Mouse (Mus musculus): ENCODE results near the gene Olfr328.
"Not testable (repeated sequence)": the region's sequence is repeated elsewhere in the genome, so short reads cannot be mapped to it uniquely, and the experiment has no call there.

The Olfr328 gene

DNA sequence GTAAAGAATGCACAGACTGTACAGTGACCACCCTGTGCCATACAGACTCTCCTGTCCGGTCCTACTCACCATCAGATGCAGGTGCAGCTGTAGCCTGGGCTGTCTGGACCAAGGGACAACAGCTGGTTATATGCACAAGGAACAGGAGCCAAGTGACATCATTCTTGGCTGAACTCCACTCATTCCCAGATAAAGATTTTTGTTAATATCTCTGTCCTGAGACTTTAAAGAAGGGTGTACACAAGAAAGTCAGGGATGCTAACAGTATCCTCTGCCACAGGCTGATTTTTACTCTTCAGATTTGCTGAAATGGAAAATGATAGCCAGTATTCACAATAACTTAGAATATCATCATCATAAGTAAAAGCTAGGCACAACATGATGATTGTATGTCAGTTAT lies at the start of gene Olfr328:
Gene Olfr328, minus strand, starts transcription at position 101 of the 400 bp plus-strand sequence.
- no peak for DNase-seq (ENCODE audit: low spot score)

DNA sequence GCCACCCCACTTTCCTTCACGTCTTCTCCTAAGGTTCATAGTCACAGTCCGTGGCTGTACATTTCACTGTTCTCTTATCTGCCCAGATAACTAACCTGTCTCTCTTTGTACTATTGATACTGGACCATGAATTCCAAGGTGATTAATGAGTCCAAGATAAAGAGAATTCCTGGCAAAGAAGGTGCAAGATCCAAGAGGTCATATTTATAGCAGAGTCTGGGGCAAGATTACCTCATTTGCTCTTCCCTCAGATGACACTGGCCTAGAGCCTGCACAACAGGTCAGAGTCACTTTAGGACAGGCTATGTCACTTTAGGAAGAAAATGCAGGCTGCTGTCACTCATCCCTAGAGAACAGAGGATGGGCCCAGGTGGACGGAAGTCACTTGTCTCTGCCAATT lies 49.8 kb upstream of the Olfr328 start:
- DNase-seq (ENCODE audit: low spot score), result no peak

DNA sequence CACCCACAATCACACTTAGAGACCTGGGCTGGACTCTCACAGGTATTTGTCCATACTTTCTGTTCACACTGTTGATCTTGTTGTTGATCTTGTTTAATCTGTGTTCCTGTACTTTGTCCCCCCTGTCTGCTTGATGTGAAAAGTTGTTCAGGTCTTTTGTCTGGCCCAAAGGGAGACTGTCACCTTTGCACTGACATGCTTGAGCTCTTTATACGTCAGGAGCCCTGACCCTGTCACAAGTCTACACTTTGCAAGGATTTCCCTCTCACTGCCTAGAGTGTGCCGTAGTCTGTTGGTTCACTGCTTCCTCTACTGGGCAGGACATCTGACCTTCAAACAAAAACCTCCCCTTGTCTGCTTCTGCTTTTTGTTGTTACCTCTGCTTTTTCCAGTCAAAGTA lies 49.3 kb upstream of the Olfr328 start:
- DNase-seq (ENCODE audit: low spot score), result no peak

DNA sequence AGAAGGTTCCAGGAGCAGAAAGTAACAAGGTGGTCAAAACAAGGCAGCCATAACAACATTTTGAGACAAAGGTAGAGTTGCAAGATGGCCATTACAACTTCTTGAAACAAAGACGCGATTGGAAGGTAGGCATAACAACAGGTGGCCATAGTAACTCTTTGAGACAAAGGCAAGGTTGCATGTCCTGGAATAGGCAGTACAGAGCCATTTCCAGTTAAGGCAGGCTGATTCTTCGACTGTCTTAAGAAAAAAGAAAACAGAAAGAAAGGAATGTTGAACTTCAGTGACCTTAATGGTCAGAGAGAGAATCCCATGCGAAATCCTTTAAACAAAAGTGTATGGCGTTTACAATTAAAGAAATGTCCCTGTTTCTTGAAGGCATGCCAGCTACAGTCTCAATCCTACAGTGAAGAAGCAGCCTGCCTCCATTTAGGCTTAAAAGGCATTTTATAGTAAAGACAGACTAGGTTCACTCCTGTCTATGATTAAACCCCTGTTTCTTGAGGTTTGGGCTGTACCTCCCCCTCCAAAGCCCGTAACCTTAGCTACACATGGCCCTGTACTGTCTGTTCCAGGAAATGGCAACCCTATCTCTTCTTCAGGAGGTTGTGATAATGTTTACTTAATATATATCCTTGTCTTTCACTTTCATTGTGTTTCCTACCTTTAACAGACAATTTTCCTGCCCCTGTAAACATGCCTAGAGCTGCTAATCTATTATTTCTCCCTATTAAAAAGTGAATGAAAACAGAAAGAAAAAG lies 47.5 kb upstream of the Olfr328 start:
- no peak for DNase-seq (ENCODE audit: low spot score)

DNA sequence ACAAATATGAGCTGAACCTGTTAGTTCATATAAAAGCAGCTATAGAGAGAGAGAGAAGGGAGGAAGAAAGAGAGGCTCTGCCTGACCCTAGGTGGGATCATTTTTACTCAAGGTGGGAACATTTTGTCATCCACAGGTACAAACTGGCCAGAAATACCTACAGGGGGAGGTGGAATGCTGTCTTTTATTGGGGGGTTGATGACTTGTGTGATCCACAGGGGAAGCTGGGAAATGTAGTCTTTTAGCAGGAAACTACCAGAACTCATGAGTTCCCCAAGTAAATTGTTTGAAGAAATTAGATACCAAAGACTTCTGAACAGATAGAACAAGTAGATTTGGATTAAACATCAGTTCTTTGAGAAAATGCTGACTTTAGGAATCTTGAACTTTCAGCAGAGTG lies 46.6 kb upstream of the Olfr328 start:
- DNase-seq (ENCODE audit: low spot score), result no peak

DNA sequence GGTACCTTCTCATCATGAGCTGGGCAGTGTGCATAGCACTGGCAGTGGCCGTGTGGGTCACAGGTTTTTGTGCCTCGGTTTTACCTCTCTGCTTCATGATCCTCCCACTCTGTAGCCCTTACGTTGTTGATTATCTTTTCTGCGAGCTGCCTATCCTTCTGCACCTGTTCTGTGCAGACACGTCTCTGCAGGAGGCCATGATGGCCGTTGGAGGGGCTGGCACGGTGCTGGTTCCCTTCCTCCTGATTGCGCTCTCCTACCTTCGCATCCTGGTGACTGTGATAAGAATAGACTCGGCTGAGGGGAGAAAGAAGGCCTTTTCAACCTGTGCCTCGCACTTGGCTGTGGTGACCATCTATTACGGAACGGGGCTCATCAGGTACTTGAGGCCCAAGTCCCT lies 42.4 kb upstream of the Olfr328 start:
- DNase-seq (ENCODE audit: low spot score), result no peak

DNA sequence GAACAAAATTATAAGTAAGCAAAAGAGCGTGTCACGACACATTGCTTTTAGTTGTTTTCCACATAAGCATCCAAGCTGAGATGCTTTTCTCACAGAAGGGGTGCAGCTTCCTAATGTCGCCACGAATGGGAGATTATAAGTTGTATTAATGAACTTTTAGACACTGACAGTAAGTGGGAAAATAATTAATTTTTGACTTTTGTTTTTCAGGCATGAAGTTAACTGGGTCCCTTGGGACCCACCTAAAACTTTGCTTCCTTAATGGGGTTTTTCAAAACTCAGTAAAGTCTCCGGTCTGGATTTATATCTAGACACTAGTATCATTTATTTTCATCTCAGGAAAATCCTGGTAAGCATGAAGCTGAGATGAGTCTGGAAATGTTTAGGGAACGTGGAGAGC lies 39.4 kb upstream of the Olfr328 start, which contains the start of gene Olfr324:
Gene Olfr324, plus strand, starts transcription at position 301 of the 400 bp plus-strand sequence.
- DNase-seq (ENCODE audit: low spot score), result no peak

DNA sequence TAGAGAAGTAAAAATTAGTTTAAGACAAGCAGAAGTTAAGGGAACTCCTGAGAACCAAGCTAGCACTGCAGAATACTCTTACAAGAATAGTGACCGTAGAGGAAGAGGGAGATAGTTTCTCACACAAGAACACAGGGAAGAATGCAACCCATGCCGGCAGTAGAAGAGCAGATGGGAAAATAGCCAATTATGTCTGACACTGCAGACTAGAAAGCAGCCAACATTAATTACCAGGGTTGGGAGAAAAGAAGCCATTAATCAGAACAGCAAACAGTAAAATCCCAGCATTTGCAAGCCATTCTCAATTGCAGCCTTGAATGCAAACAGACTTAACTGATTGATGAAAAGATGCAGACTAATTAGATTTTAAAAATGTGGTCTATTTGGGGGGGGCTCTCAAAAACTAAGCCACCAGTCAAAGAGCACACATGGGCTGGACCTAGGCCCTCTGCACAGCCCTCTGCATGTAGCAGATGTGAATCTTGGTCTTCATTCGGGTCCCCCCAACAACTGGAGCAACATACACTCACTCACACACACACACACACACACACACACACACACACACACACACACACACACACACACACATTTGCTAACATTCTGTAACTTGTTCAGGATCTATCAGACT lies 33.3 kb upstream of the Olfr328 start:
- no peak for DNase-seq (ENCODE audit: low spot score)

DNA sequence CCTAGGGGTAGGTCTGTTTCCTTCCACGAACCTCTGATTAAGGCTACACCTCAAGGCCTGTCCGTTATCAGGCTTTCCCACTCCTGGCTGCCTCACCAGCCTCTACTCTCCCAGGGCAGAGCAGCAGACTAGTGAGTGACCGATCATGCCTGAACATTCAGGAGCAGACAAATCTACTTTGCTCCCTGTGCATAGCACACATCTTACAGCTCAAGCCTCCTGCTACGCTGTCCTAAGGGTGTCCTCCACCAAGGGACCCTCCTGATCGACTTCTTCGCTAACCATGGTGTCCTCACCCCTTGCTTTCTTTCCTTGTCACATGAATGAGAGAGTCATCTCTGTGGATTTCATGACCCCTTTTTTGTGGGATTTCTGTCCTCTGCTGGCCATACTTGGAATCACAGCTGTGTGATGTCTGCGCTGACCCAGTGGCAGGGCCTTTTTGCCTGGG lies 32.5 kb upstream of the Olfr328 start:
- DNase-seq (ENCODE audit: low spot score), result no peak

DNA sequence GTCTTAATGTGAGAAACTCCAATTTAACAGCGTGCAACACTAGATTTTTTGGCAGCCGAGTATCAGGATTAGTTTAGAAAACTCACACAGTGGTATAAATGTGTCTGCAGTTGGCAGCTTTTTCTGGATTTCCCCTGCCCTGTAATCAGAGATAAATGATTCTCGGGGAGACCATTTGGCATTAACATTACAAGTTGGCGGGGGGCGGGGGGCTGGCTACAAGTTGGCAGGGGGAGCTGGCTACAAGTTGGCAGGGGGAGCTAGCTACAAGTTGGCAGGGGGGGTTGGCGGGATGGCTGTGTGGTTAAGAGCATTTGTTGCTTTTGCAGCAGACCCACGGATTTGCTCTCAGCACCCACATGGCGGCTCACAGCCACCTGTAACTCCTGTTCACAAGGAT lies 23.2 kb upstream of the Olfr328 start:
- no peak for DNase-seq (ENCODE audit: low spot score)

DNA sequence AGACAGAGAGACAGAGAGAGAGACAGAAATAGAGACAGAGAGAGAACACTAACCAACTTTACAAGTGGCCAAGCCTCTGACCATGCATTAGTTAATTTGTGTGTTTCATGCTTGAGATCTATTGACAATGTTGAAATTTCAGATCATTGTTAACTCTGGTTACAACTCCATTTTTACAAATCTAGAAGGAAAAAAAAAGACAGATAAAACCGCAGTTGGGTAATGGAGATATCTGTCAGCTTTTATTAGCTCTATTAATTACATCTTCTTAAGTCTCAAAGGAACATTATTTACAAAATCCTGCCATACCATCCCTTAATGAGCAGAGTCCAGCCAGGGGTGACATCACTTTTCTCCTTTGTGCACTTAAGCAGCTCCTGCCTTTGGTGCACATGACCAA lies 22.0 kb upstream of the Olfr328 start, which contains the start of gene Olfr325:
Gene Olfr325, plus strand, starts transcription at position 301 of the 400 bp plus-strand sequence.
- no peak for DNase-seq (ENCODE audit: low spot score)

DNA sequence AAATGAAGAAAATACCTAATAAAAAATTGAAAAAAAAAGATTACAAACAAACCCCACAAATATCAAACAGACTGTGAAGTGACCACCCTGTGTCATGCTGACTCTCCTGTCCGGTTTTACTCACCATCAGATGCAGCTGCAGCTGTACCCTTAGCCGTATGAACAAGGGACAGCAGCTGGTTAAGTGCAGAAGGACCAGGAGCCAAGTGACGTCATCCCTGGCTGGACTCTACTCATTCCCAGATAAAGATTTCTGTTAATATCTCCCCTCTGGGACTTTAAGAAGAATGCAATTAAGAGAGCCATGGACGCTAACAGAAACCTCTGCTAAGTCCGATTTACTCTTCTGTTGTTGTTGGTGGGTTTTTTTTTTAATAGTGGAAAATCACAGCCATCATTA lies 15.0 kb upstream of the Olfr328 start, which contains the start of gene Olfr224:
Gene Olfr224, minus strand, starts transcription at position 149 of the 400 bp plus-strand sequence.
- DNase-seq (ENCODE audit: low spot score), result no peak

DNA sequence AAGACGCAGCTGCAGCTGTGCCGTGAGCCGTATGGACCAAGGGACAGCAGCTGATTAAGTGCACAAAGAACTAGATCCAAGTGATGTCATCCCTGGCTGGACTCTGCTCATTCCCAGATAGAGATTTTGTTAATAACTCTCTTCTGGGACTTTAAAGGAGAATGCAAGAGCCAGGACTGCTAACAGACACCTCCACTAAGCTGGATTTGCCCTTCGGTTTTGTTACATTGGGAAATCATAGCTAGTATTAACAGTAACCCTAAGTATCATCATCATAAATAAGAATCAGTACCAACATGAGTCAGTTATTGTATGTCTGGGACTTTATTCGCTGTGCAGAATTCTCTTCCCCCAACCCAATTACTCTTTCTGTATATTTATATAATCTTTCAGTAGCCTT lies 9.1 kb downstream of the Olfr328 start, which contains the start of gene Olfr329-ps:
Gene Olfr329-ps, minus strand, starts transcription at position 101 of the 400 bp plus-strand sequence.
- no peak for DNase-seq (ENCODE audit: low spot score)

DNA sequence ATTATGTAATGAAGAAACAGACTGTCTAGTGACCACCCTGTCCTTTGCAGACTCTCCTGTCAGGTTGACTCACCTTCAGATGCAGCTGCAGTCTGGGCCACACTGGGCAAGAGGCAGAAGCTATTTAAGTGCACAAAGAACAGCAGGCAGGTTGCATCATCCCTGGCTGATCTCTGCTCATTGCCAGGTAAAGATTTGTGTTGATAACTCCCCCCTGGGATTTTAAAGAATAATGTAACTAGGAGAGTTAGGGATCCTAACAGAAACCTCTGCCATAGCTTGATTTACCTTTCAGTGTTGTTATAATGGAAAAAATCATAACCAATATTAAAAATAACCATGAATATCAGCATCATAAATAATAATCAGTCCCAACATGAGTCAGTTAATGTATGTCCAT lies 20.7 kb downstream of the Olfr328 start, which contains the start of gene Olfr330:
Gene Olfr330, minus strand, starts transcription at position 101 of the 400 bp plus-strand sequence.
- DNase-seq (ENCODE audit: low spot score), result not testable (repeated sequence)

DNA sequence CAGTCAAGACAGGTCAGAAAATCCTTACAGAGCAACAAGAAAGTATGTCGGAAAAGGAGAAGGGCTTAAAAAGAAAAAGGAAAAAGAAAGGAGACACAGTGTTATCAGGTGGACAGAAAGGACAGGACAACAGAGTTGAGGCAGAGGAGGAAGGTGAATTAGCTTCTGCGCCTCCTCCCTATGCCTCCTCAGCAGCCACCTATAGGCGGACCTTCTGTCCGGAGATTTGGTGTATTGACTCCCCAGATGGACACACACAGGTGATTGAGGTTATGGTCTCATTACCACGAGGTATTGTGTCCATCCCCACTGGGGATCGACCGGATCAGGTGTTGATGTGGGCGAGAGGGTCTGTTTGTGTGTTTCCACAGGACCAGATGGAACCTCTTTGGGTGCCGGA lies 35.7 kb downstream of the Olfr328 start:
- peak; percentile 19 for DNase-seq (ENCODE audit: low spot score)

DNA sequence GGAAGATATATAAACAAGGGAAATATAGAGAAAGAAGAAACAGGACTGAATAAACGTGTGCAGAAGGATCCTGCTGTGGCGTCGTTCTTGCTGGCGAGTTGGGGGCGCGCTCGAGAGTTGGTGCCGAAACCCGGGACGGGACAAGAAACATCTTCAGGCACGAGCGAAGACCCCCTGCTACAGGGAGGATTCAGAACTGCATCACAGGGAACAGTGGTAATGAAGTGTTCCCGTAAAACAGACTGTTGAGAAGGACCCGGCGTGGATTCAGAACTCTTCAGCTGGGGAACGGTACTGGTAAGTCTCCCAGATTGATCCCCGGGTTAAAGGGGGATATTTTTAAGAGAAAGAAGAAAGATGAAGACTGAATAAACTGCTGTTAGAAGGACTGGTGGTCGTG lies 36.5 kb downstream of the Olfr328 start:
- DNase-seq (ENCODE audit: low spot score), result peak; percentile 99

DNA sequence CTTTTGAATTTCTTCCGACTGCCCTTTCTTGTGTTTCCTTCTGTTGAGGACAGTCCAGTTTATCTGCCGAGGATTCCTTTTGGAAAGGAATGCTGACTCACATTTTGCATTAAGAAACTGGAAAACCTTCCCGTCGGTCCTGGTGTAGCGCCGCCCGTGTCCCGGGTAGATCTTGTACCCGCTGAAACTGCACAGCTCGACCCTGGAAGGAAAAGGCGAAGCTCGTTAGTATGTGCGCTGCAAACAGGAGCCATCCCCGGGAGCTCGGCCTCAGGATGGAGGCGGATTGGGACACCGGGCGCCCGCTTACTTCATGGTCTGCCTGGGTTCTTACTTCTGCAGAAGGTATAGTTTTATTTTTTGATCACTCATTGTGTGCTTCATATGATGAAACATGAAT lies 46.4 kb downstream of the Olfr328 start:
- not testable (repeated sequence) for DNase-seq (ENCODE audit: low spot score)

DNA sequence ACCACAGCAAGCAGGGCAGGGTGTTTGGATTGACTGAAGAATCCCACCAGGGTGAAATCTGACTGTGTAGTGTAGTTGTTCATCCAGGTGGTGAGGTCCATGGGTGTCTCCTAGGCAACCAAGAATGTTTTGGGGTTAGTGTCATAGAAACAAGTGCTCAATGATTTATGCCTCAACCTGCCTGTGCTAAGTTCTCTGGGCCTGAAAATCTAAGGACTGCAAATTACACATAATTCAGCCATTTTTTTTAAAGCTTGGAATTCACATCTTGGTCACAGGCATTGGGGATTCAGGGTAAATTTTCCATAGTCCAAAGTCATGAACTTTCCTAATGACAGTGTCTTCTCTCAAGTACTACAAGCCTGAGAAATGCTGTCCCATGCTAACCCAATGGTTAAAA lies 53.0 kb downstream of the Olfr328 start, which contains the start of gene Olfr331:
Gene Olfr331, minus strand, starts transcription at position 101 of the 400 bp plus-strand sequence.
- DNase-seq (ENCODE audit: low spot score), result not testable (repeated sequence)

Measured in urinary bladder, postnatal 10 days (tissue).